Mouse (Mus musculus) heart, adult 2 months (tissue): ENCODE measurements around the gene Tctex1d2.

Experiments
- CTCF ChIP-seq: fragments of 200-600 bp; IDR thresholded peaks from 2 replicates; pipeline ENCODE4 v1.8.1; 2022; ENCODE audit warnings: antibody characterized with exemption, mild to moderate bottlenecking, moderate library complexity
- EP300 ChIP-seq: fragments of 200-500 bp; IDR thresholded peaks from 2 replicates; pipeline ENCODE4 v1.6.1; 2011; ENCODE audit warnings: low read depth, low read length, control low read depth; ENCODE audit not compliant: insufficient read depth
- POLR2A ChIP-seq: fragments of 200-500 bp; IDR thresholded peaks from 2 replicates; pipeline ENCODE4 v1.6.1; 2011; ENCODE audit warnings: mild to moderate bottlenecking, low read depth, low read length, control low read depth; ENCODE audit not compliant: insufficient read depth

DNA sequence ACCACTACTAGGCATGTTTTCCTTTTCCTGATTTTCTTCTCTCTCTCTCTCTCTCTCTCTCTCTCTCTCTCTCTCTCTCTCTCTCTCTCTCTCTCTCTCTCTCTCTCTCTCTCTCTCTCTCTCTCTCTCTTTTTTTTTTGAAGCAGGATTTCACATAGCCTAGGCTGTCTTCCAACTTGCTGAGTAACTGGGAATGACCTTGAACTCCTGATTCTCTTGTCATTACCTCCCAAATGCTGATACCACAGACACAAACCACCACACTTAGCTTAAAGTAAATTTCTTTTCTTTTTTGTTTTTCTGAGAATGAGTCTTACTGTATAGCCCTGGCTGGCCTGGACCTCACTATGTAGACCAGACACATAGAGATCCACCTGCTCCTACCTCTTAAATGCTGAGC is 15.2 kb downstream of the Tctex1d2 start:
- TF ChIP-seq POLR2A (no peak), EP300 (no peak), CTCF (no peak)
